Mouse (Mus musculus): ENCODE data around the gene Peg10.

DNA sequence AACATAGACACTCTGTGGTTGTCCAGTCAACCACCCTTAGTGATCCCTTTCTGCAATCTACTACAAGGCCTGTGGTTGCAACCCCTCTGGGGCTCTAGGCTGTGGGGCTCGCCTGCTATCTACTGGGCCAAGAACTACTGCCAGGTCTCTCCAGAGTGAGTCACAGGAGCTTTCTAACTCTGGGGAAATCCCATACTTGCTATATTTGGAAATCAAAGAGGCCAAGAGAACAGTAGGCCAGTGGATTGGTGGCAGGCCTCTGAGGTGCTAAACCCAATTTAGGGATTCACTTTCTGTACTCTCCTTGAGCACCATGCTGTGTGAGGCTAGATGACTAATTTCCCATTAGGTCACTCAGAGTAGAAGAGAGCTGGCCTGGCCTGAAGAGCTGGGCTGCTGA, 38.1 kb upstream of the Peg10 start:
- TF ChIP-seq CTCF (IDR thresholded peaks at IDR 0.05; ENCODE audit: low read depth, low read length) (no peak), POLR2A (IDR thresholded peaks at IDR 0.05; ENCODE audit: insufficient read depth, low read length) (no peak), EP300 (IDR thresholded peaks at IDR 0.05; ENCODE audit: insufficient read depth, low read depth, low read length) (no peak)

Measured in ES-Bruce4 (cell line).